Mouse (Mus musculus) lung, postnatal 25 days (tissue): Measurements from ENCODE around the gene Olfr1013.

Source experiments
- DNase-seq: peaks from one replicate; pipeline ENCODE4 v3.0.0; 2022; ENCODE audit warnings: low spot score

Olfr1013 gene

GRCm38 (mm10) chr2:85766798-85767197, at the start of gene Olfr1013:
Olfr1013 (plus strand) TSS chr2:85767098.
- DNase-seq: no peak

- DNase-seq: no peak
Measured at GRCm38 (mm10) chr2:85725793-85726192, 41.1 kb upstream of the Olfr1013 start.

GRCm38 (mm10) chr2:85753822-85754221, 13.1 kb upstream of the Olfr1013 start:
- no peak for DNase-seq

- DNase-seq: no peak
Measured at GRCm38 (mm10) chr2:85762666-85763065, 4.2 kb upstream of the Olfr1013 start, which contains the start of gene Olfr1012. Olfr1012 (minus strand) TSS chr2:85762766.

GRCm38 (mm10) chr2:85772413-85772812, 5.5 kb downstream of the Olfr1013 start, which contains the start of gene Olfr1014:
Olfr1014 (plus strand) TSS chr2:85772713.
- no peak for DNase-seq

GRCm38 (mm10) chr2:85781717-85782116, 14.8 kb downstream of the Olfr1013 start, which contains the start of gene Olfr1015:
Olfr1015 (plus strand) TSS chr2:85782017.
- DNase-seq: no peak

- no peak for DNase-seq
Measured at GRCm38 (mm10) chr2:85792331-85792730, 25.4 kb downstream of the Olfr1013 start.

- DNase-seq: no peak
Measured at GRCm38 (mm10) chr2:85802444-85802843, 35.5 kb downstream of the Olfr1013 start, which contains the start of gene Olfr1016. Olfr1016 (minus strand) TSS chr2:85802544.

GRCm38 (mm10) chr2:85804501-85804900, 37.6 kb downstream of the Olfr1013 start:
- DNase-seq: no peak

- DNase-seq: no peak
Measured at GRCm38 (mm10) chr2:85818179-85818578, 51.3 kb downstream of the Olfr1013 start, which contains the start of gene Olfr1018. Olfr1018 (plus strand) TSS chr2:85818479.
